ENCODE assay signal across 12 mouse cellular contexts in the genomic region with DNA sequence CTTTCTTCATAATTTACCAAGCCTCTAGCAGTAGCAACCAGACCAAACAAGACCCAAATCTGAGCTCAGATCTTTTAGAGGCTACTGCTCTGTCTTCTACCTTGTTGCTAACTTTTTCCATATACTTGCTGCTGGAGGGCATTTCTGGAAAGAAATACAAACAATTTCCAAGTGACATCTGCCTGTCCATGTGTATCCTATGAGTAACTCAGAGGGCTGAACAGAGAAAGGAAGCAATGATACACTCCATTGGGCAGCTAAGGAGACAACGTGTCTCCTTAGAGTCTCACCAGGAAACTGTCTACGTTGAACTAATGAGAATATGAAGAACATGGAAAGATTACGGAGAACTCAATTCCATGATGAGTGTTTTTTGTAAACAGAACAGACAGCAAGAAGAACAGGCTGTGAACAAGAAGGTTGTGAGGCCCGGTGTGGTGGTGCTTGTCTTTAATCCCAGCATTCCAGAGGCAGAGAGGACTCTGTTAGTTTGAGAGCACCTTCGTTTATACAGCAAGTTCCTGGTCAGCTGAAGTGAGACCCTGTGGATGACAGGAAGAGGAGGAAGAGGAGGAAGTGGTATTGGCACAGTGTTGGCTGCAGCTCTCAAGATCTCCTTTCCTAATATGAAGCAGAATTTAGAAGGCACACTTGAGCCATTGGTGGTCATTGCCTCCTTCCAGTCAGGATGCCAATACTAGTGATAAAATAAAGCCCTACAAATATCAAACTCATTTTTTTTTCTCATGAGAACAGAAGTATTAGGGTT.
"Had no signal": no experiment of that assay in that cellular context is flagged by ENCODE, and none has a peak within 500 bp of the region (broad histone marks: within the 10 kb centered on the region; RNA-seq: fewer than 3 reads in every experiment).

No protein-coding gene starts in this region.

- H3K36me3 ChIP-seq: kidney, embryonic 15.5 days; liver, embryonic 13.5 days had no signal

- H3K27me3 ChIP-seq: kidney, embryonic 15.5 days; liver, embryonic 13.5 days had no signal

- H3K4me1 ChIP-seq: kidney, embryonic 15.5 days had no signal

- H3K27ac ChIP-seq: kidney, embryonic 15.5 days; left cerebral cortex, adult 2 months; liver, embryonic 13.5 days had no signal

- H3K4me2 ChIP-seq: kidney, embryonic 15.5 days; liver, embryonic 13.5 days; lung, embryonic 14.5 days had no signal

- H3K4me3 ChIP-seq: kidney, embryonic 15.5 days; left cerebral cortex, adult 2 months; liver, embryonic 13.5 days had no signal

- DNase-seq: kidney, postnatal 10 days; kidney, postnatal 36 days; layer of hippocampus, postnatal 36 days; liver, embryonic 13.5 days; lung, embryonic 14.5 days; lung, postnatal 10 days; lung, postnatal 36 days; midbrain, embryonic 14.5 days; thymus, adult 18-20 months; thymus, postnatal 36 days had no signal

- H3K9ac ChIP-seq: kidney, embryonic 15.5 days; liver, embryonic 13.5 days; lung, embryonic 14.5 days had no signal

- H3K9me3 ChIP-seq: kidney, embryonic 15.5 days; liver, embryonic 13.5 days had no signal
